ENCODE assay signal across 18 mouse cellular contexts in genomic region chr6:9061261-9062105, GRCm38 (mm10).
"Had no signal": no experiment of that assay in that cellular context is flagged by ENCODE, and none has a peak within 500 bp of the region (broad histone marks: within the 10 kb centered on the region; RNA-seq: fewer than 3 reads in every experiment).

No protein-coding gene starts in this region.

- H3K27me3 ChIP-seq: liver, embryonic 13.5 days; midbrain, embryonic 12.5 days; midbrain, embryonic 15.5 days; neural tube, embryonic 12.5 days; stomach, embryonic 15.5 days had no signal

- H3K4me1 ChIP-seq: liver, embryonic 13.5 days; midbrain, embryonic 12.5 days; midbrain, embryonic 15.5 days; neural tube, embryonic 12.5 days; stomach, embryonic 15.5 days had no signal

- H3K36me3 ChIP-seq: liver, embryonic 13.5 days; midbrain, embryonic 12.5 days; midbrain, embryonic 15.5 days; neural tube, embryonic 12.5 days; stomach, embryonic 15.5 days had no signal

- H3K4me3 ChIP-seq: layer of hippocampus, adult 2 months; left cerebral cortex, adult 2 months; liver, embryonic 13.5 days; midbrain, embryonic 12.5 days; midbrain, embryonic 15.5 days; neural tube, embryonic 12.5 days; stomach, embryonic 15.5 days had no signal

- H3K4me2 ChIP-seq: liver, embryonic 13.5 days; lung, embryonic 14.5 days; midbrain, embryonic 12.5 days; midbrain, embryonic 15.5 days; neural tube, embryonic 12.5 days; stomach, embryonic 15.5 days had no signal

- H3K9me3 ChIP-seq: liver, embryonic 13.5 days; midbrain, embryonic 12.5 days; midbrain, embryonic 15.5 days; neural tube, embryonic 12.5 days; stomach, embryonic 15.5 days had no signal

- H3K9ac ChIP-seq: liver, embryonic 13.5 days; lung, embryonic 14.5 days; midbrain, embryonic 12.5 days; midbrain, embryonic 15.5 days; neural tube, embryonic 12.5 days; stomach, embryonic 15.5 days had no signal

- DNase-seq: layer of hippocampus, adult 9-11 months; liver, embryonic 13.5 days; lung, embryonic 14.5 days; retina, postnatal 1 day; right cerebral cortex, postnatal 25 days; spleen, adult 18-20 months; thymus, postnatal 25 days had no signal

- H3K27ac ChIP-seq: hindbrain, postnatal 0 days; layer of hippocampus, adult 2 months; left cerebral cortex, adult 2 months; liver, embryonic 13.5 days; macrophage; midbrain, embryonic 12.5 days; midbrain, embryonic 15.5 days; neural tube, embryonic 12.5 days; stomach, embryonic 15.5 days had no signal

- ATAC-seq: hindbrain, postnatal 0 days; inflammation-experienced regulatory T-cells, adult 6 months; intestine, embryonic 16.5 days; lung, postnatal 0 days; midbrain, embryonic 15.5 days had no signal
